Mouse (Mus musculus) liver, embryonic 12.5 days (tissue): Measurements from ENCODE around the gene Dlgap4. TPM values are rescaled to one million over a fixed set of nuclear protein-coding genes. Genes with fewer than 3 reads are reported as not detected.

Experiments used
- ATAC-seq: fragments of 200-750 bp; cut with Nextera tagmentation; 2 replicates; pipeline ENCODE4 v1.8.0; 2017; ENCODE audit warnings: moderate number of reproducible peaks, mild to moderate bottlenecking, moderate library complexity
- H3K27ac ChIP-seq: fragments of 300-500 bp; sonication (generic); 2 replicates; pipeline ENCODE4 v1.5.1; 2016; ENCODE audit warnings: mild to moderate bottlenecking
- H3K27me3 ChIP-seq: fragments of 300-500 bp; sonication (generic); replicated peaks from 2 replicates; pipeline ENCODE4 v1.6.1; 2016; ENCODE audit warnings: mild to moderate bottlenecking, moderate library complexity
- H3K36me3 ChIP-seq: fragments of 300-500 bp; sonication (generic); 2 replicates; pipeline ENCODE4 v1.6.1; 2016; ENCODE audit warnings: mild to moderate bottlenecking, moderate library complexity
- H3K4me1 ChIP-seq: fragments of 300-500 bp; sonication (generic); 2 replicates; pipeline ENCODE4 v1.6.1; 2016
- H3K4me2 ChIP-seq: fragments of 300-500 bp; sonication (generic); 2 replicates; pipeline ENCODE4 v1.6.1; 2016; ENCODE audit warnings: mild to moderate bottlenecking, moderate library complexity
- H3K4me3 ChIP-seq: fragments of 300-500 bp; sonication (generic); 2 replicates; pipeline ENCODE4 v1.5.1; 2016; ENCODE audit warnings: mild to moderate bottlenecking, moderate library complexity
- H3K9ac ChIP-seq: fragments of 300-500 bp; sonication (generic); 2 replicates; pipeline ENCODE4 v1.6.1; 2016; ENCODE audit warnings: mild to moderate bottlenecking, moderate library complexity
- H3K9me3 ChIP-seq: fragments of 300-500 bp; sonication (generic); replicated peaks from 2 replicates; pipeline ENCODE4 v1.6.1; 2016; ENCODE audit warnings: mild to moderate bottlenecking, moderate library complexity
- WGBS: fragments of 180-500 bp; shearing (Covaris S2); methylation state at CpG from one replicate; pipeline ENCODE4 v1.1.7; 2016; ENCODE audit not compliant: insufficient replicate concordance; 5-methylcytosine and 5-hydroxymethylcytosine counted together
- polyA plus RNA-seq: library from polyadenylated mRNA; unstranded; fragments of >200 nt; fragmentation: Nextera tagmentation; extraction: Ambion mirVana; gene quantifications from 2 replicates; pipeline ENCODE4 v1.2.1, GENCODE M21; 2016

Dlgap4 gene
- polyA plus RNA-seq, 1 experiment from 2014 or later: 28.7 TPM

- ATAC-seq: no peak
- Histone ChIP-seq H3K9ac (no peak overlapping the region), H3K27me3 (peaks cover 5% of the 10 kb centered on the region; the same call in 1 of the 2 replicates), H3K9me3 (no peaks in the 10 kb centered on the region), H3K4me3 (no peak overlapping the region), H3K4me1 (no peaks in the 10 kb centered on the region), H3K27ac (no peak overlapping the region), H3K36me3 (no peaks in the 10 kb centered on the region), H3K4me2 (no peak overlapping the region)
- 75% methylated on average over 9 of the region's 9 CpGs for WGBS
Observed at GRCm38 (mm10) chr2:156589481-156589880, 24.0 kb upstream of the Dlgap4 start.

- H3K9me3 ChIP-seq: no peaks in the 10 kb centered on the region
- ATAC-seq: no peak
- H3K27ac ChIP-seq: no peak overlapping the region
- no peaks in the 10 kb centered on the region for H3K36me3 ChIP-seq
- no peaks in the 10 kb centered on the region for H3K27me3 ChIP-seq
- H3K4me2 ChIP-seq: no peak overlapping the region
- no peak overlapping the region for H3K9ac ChIP-seq
- WGBS: 61% methylated on average over 15 of the region's 15 CpGs
- no peaks in the 10 kb centered on the region for H3K4me1 ChIP-seq
- H3K4me3 ChIP-seq: no peak overlapping the region
Observed at GRCm38 (mm10) chr2:156594987-156595490, 18.5 kb upstream of the Dlgap4 start.

GRCm38 (mm10) chr2:156602581-156602980 lies 10.9 kb upstream of the Dlgap4 start:
- H3K4me3 ChIP-seq: no peak overlapping the region
- H3K4me1 ChIP-seq: no peaks in the 10 kb centered on the region
- H3K36me3 ChIP-seq: no peaks in the 10 kb centered on the region
- H3K9ac ChIP-seq: no peak overlapping the region
- no peak overlapping the region for H3K4me2 ChIP-seq
- H3K27me3 ChIP-seq: peaks cover 14% of the 10 kb centered on the region; the same call in 1 of the 2 replicates
- 62% methylated on average over 7 of the region's 7 CpGs for WGBS
- no peak overlapping the region for H3K27ac ChIP-seq
- H3K9me3 ChIP-seq: no peaks in the 10 kb centered on the region
- no peak for ATAC-seq

- no peaks in the 10 kb centered on the region for H3K9me3 ChIP-seq
- H3K4me3 ChIP-seq: no peak overlapping the region
- H3K36me3 ChIP-seq: no peaks in the 10 kb centered on the region
- no peak overlapping the region for H3K4me2 ChIP-seq
- no peaks in the 10 kb centered on the region for H3K4me1 ChIP-seq
- WGBS: 73% methylated on average over 9 of the region's 9 CpGs
- no peak for ATAC-seq
- H3K27me3 ChIP-seq: peaks cover 23% of the 10 kb centered on the region; the same call in 1 of the 2 replicates
- no peak overlapping the region for H3K9ac ChIP-seq
- no peak overlapping the region for H3K27ac ChIP-seq
Observed at GRCm38 (mm10) chr2:156603671-156604070, 9.8 kb upstream of the Dlgap4 start.

- Histone ChIP-seq H3K27me3 (peaks cover 30% of the 10 kb centered on the region), H3K36me3 (no peaks in the 10 kb centered on the region), H3K9me3 (no peaks in the 10 kb centered on the region), H3K4me2 (no peak overlapping the region), H3K9ac (no peak overlapping the region), H3K4me3 (no peak overlapping the region), H3K27ac (no peak overlapping the region), H3K4me1 (no peaks in the 10 kb centered on the region)
- 47% methylated on average over 3 of the region's 3 CpGs for WGBS
- no peak for ATAC-seq
Observed at GRCm38 (mm10) chr2:156605144-156605543, 8.4 kb upstream of the Dlgap4 start.

GRCm38 (mm10) chr2:156605971-156606370 lies 7.5 kb upstream of the Dlgap4 start:
- Histone ChIP-seq H3K4me2 (no peak overlapping the region), H3K9ac (no peak overlapping the region), H3K36me3 (no peaks in the 10 kb centered on the region), H3K27ac (no peak overlapping the region), H3K9me3 (no peaks in the 10 kb centered on the region), H3K4me1 (no peaks in the 10 kb centered on the region), H3K27me3 (peaks cover 38% of the 10 kb centered on the region), H3K4me3 (no peak overlapping the region)
- ATAC-seq: no peak
- WGBS: 56% methylated on average over 5 of the region's 5 CpGs

- no peaks in the 10 kb centered on the region for H3K9me3 ChIP-seq
- peak overlapping the region; percentile 55 for H3K4me3 ChIP-seq
- H3K27me3 ChIP-seq: peaks cover 90% of the 10 kb centered on the region
- no peak for ATAC-seq
- no peak overlapping the region for H3K9ac ChIP-seq
- H3K4me2 ChIP-seq: peak overlapping the region; percentile 73
- H3K36me3 ChIP-seq: no peaks in the 10 kb centered on the region
- WGBS: 1% methylated on average over 37 of the region's 41 CpGs
- no peak overlapping the region for H3K27ac ChIP-seq
- peaks cover 15% of the 10 kb centered on the region for H3K4me1 ChIP-seq
Observed at GRCm38 (mm10) chr2:156613081-156613540, 394 bp upstream of the Dlgap4 start.

GRCm38 (mm10) chr2:156614258-156614556 lies 702 bp downstream of the Dlgap4 start:
- no peak overlapping the region for H3K9ac ChIP-seq
- 2% methylated on average over 18 of the region's 18 CpGs for WGBS

GRCm38 (mm10) chr2:156614661-156615654 lies 1.5 kb downstream of the Dlgap4 start:
- Histone ChIP-seq H3K27ac (no peak overlapping the region), H3K4me1 (peaks cover 15% of the 10 kb centered on the region), H3K4me2 (peak overlapping the region; percentile 73; the same call in 1 of the 2 replicates), H3K9me3 (no peaks in the 10 kb centered on the region), H3K9ac (no peak overlapping the region), H3K27me3 (peaks cover 100% of the 10 kb centered on the region), H3K4me3 (no peak overlapping the region), H3K36me3 (no peaks in the 10 kb centered on the region)
- no peak for ATAC-seq
- 9% methylated on average over 31 of the region's 31 CpGs for WGBS

More at GRCm38 (mm10) chr2:156614258-156614556, 702 bp downstream of the Dlgap4 start:
- peak overlapping the region; percentile 73 for H3K4me2 ChIP-seq
- peaks cover 95% of the 10 kb centered on the region for H3K27me3 ChIP-seq
- ATAC-seq: no peak
- no peak overlapping the region for H3K27ac ChIP-seq
- peaks cover 15% of the 10 kb centered on the region for H3K4me1 ChIP-seq
- peak overlapping the region; percentile 55 for H3K4me3 ChIP-seq
- no peaks in the 10 kb centered on the region for H3K9me3 ChIP-seq
- no peaks in the 10 kb centered on the region for H3K36me3 ChIP-seq

- Histone ChIP-seq H3K9ac (no peak overlapping the region), H3K4me3 (no peak overlapping the region), H3K27ac (no peak overlapping the region), H3K4me2 (no peak overlapping the region), H3K27me3 (peaks cover 91% of the 10 kb centered on the region), H3K36me3 (no peaks in the 10 kb centered on the region), H3K4me1 (peaks cover 15% of the 10 kb centered on the region), H3K9me3 (no peaks in the 10 kb centered on the region)
- no peak for ATAC-seq
- WGBS: 51% methylated on average over 7 of the region's 7 CpGs
Observed at GRCm38 (mm10) chr2:156616513-156616912, 3.0 kb downstream of the Dlgap4 start.

GRCm38 (mm10) chr2:156617536-156617935 lies 4.0 kb downstream of the Dlgap4 start:
- Histone ChIP-seq H3K27ac (no peak overlapping the region), H3K9ac (no peak overlapping the region), H3K4me1 (peaks cover 15% of the 10 kb centered on the region), H3K4me3 (no peak overlapping the region), H3K9me3 (no peaks in the 10 kb centered on the region), H3K36me3 (no peaks in the 10 kb centered on the region), H3K4me2 (no peak overlapping the region), H3K27me3 (peaks cover 85% of the 10 kb centered on the region)
- ATAC-seq: no peak
- WGBS: 35% methylated on average over 11 of the region's 11 CpGs

- 72% methylated on average over 8 of the region's 8 CpGs for WGBS
- Histone ChIP-seq H3K27me3 (peaks cover 58% of the 10 kb centered on the region), H3K27ac (no peak overlapping the region), H3K4me1 (no peaks in the 10 kb centered on the region), H3K36me3 (no peaks in the 10 kb centered on the region), H3K9me3 (no peaks in the 10 kb centered on the region), H3K4me2 (no peak overlapping the region), H3K9ac (no peak overlapping the region), H3K4me3 (no peak overlapping the region)
- no peak for ATAC-seq
Observed at GRCm38 (mm10) chr2:156620874-156621273, 7.4 kb downstream of the Dlgap4 start.
